Mouse (Mus musculus): ENCODE data around the gene Pard6a. TPM values are rescaled to one million over a fixed set of nuclear protein-coding genes. Genes with fewer than 3 reads are reported as not detected.

The Pard6a gene
- total RNA-seq, 2 experiments from 2014 or later = 5.0 to 6.0 TPM

GRCm38 (mm10) chr8:105704955-105705354 lies 4.0 kb downstream of the Pard6a start:
- intact Hi-C loops (cut with DNase I) = no loop called here
- no peak for TF ChIP-seq CTCF (IDR thresholded peaks at IDR 0.05)
- DNase-seq = no peak
- Histone ChIP-seq H3K27ac (no peak overlapping the region), H3K4me3 (no peak overlapping the region)

GRCm38 (mm10) chr8:105706426-105706825 lies 5.5 kb downstream of the Pard6a start:
- no peak overlapping the region for H3K27ac ChIP-seq
- DNase-seq = no peak
- no peak for TF ChIP-seq CTCF (IDR thresholded peaks at IDR 0.05)
- intact Hi-C loops (cut with DNase I) = no loop called here
- no peak overlapping the region for H3K4me3 ChIP-seq

DNA sequence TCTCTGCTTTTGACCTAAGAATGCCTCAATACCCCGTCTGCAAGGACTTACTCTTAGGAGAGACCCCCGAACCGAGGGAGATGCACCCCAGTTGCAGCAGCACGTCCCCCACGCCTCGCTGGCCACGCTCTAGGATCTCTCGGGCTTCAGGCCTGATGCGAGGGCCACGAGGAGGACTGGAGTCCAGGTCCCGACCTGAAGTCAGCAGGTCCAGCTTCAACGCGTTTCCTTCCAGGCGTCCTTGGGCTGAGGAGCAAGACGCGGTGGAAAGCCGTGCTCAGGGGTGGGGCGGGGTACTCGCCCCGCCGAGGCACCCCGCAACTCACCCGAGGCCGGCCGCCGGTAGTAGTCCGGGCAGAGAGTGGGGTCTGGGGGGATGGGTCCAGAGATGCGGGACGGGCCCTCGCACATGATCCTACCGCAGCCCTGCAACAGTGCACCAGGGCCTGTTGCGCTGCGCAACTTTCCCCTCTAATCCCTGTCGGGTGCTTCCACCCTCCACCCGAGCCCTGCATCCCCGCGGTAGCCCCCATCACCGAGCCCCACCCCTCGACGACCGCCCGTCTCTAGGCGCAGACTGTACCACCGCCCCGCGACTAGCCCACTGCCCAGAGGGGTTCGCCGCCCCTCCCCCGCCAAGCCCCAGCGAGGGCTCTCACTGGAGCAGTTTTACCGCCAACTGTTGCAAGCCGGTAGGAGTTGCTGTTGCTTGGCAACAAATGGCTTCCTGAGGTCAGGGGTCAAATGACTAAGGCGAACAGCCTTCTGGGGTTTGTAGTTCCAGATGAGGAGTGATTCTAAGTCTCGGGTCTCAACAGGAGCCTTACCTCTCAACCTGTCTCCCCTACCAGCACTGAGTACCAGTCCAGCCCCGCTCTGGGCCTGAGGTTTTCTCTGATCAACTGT lies 6.8 kb downstream of the Pard6a start, which contains the start of the genes 4933405L10Rik and Enkd1:
4933405L10Rik (plus strand) TSS at position 158 of the 906 bp plus-strand sequence.
Enkd1 (minus strand) TSS at position 713 of the 906 bp plus-strand sequence.
- H3K4me3 ChIP-seq = peak within 1 kb of the TSS; percentile 85
- DNase-seq = peak; percentile 83
- TF ChIP-seq CTCF (IDR thresholded peaks at IDR 0.05) = no peak
- peak within 1 kb of the TSS; percentile 2; the same call in 1 of the 2 replicates for H3K27ac ChIP-seq
- intact Hi-C loops (cut with DNase I) = no loop called here

GRCm38 (mm10) chr8:105708675-105709074 lies 7.7 kb downstream of the Pard6a start:
- Histone ChIP-seq H3K4me3 (no peak overlapping the region), H3K27ac (no peak overlapping the region)
- no peak for TF ChIP-seq CTCF (IDR thresholded peaks at IDR 0.05)
- no peak for DNase-seq
- intact Hi-C loops (cut with DNase I) = no loop called here

DNA sequence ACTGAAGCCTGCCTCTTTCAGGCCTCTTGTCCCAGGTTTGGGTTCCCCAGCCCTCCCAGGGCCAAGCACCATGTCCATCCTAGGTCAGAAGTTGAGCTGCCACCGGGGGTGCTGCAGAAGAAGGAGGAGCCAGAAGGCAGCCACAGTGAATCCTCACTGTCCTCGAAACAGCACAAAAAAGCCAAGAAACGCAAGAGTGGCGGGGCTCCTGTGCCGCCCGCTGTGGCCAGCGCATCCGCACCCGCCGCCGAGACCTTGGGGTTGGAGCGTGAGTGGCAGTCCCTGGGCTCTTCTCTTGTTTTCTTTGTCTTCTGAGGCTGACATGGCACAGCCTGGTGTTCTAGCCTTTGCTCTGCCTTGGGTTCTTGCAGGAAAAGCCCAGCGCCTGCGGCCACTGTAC lies 8.4 kb downstream of the Pard6a start:
- H3K4me3 ChIP-seq = no peak overlapping the region
- no peak overlapping the region for H3K27ac ChIP-seq
- no peak for TF ChIP-seq CTCF (IDR thresholded peaks at IDR 0.05)
- intact Hi-C loops (cut with DNase I) = no loop called here
- no peak for DNase-seq

- Histone ChIP-seq H3K4me3 (no peak overlapping the region), H3K27ac (no peak overlapping the region)
- DNase-seq = no peak
- intact Hi-C loops (cut with DNase I) = loop anchor here (5.0 kb wide), 2 partner anchors 60 to 310 kb away; no protein-coding TSS in a partner anchor
- no peak for TF ChIP-seq CTCF (IDR thresholded peaks at IDR 0.05)
Measured at GRCm38 (mm10) chr8:105712286-105712685, 11.3 kb downstream of the Pard6a start.

DNA sequence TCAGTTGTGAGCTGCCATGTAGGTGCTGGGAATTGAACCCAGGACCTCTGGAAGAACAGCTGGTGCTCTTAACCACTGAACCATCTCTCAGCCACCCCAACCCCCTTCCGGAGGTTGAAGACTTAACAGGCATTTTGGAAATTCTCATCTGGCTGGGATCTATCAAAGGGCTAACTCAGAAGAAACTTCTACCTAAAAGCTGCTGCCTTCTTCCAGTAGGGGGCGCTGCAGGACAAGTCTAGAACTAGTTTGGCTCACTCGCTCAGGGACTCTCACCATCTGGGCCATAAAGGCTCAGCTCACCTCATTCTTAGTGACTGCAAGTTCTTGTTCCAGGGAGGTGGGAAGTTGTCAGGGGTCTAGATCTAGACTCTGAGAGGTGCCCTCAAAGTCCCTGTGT lies 13.2 kb downstream of the Pard6a start:
- H3K27ac ChIP-seq = peak overlapping the region; percentile 66; the same call in 1 of the 2 replicates
- DNase-seq = peak; percentile 91
- no peak overlapping the region for H3K4me3 ChIP-seq
- TF ChIP-seq CTCF (IDR thresholded peaks at IDR 0.05) = peak; percentile 94
- intact Hi-C loops (cut with DNase I) = loop anchor here (1.0 to 5.0 kb wide), 5 partner anchors 58 to 308 kb away; no protein-coding TSS in a partner anchor

- intact Hi-C loops (cut with DNase I) = loop anchor here (2.0 kb wide), 2 partner anchors 74 to 116 kb away; no protein-coding TSS in a partner anchor
Measured at GRCm38 (mm10) chr8:105715042-105715441, 14.1 kb downstream of the Pard6a start.

GRCm38 (mm10) chr8:105716302-105716945 lies 15.5 kb downstream of the Pard6a start:
- intact Hi-C loops (cut with DNase I) = no loop called here
- TF ChIP-seq CTCF (IDR thresholded peaks at IDR 0.05) = no peak

More at GRCm38 (mm10) chr8:105715042-105715441, 14.1 kb downstream of the Pard6a start:
- no peak for TF ChIP-seq CTCF (IDR thresholded peaks at IDR 0.05)
- H3K27ac ChIP-seq = peak overlapping the region; percentile 66
- no peak for DNase-seq
- no peak overlapping the region for H3K4me3 ChIP-seq

DNA sequence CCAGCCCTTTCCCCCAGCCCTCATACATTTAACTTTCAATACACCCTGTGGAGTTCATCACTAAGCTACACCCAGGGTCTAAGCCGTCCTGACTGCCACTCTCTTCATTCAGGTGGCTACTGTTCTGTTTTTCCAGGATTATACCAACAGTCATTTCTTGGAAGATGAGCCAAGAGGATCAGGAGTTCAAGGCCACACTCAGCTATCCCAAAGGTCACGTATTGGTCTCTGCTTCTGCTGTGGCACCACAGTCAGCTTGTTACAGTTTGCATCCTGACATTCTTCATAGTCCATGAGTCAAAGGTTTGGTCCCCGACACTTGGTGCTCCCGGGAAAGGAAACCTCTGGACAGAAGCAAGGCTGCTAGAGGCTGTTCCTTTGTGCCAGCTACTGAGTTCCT lies 18.7 kb downstream of the Pard6a start:
- no peak overlapping the region for H3K4me3 ChIP-seq
- intact Hi-C loops (cut with DNase I) = no loop called here
- peak overlapping the region; percentile 58; the same call in 1 of the 2 replicates for H3K27ac ChIP-seq
- no peak for DNase-seq
- TF ChIP-seq CTCF (IDR thresholded peaks at IDR 0.05) = no peak

More at GRCm38 (mm10) chr8:105716302-105716945, 15.5 kb downstream of the Pard6a start:
- Histone ChIP-seq H3K27ac (no peak overlapping the region), H3K4me3 (no peak overlapping the region)
- no peak for DNase-seq

DNA sequence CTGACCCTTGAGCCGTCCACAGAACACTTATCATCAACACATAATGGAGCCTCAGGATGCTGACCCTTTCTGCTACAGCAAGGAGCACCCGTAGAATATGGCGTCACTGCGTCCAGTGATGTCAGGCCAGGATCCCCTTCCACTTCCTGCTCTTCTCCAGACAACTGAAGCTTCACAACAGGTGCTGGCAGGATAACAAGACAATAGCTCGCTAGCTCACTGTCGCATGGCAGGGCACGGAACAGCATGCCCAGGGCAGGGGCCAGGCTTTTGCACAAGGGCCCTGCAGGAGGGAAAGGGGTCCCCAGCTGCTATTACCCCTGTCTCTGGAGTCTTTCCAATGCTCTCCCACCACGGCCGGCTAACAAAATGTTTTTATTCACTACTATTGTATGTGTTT lies 21.9 kb downstream of the Pard6a start:
- intact Hi-C loops (cut with DNase I) = no loop called here
- DNase-seq = no peak
- no peak overlapping the region for H3K27ac ChIP-seq
- no peak overlapping the region for H3K4me3 ChIP-seq
- TF ChIP-seq CTCF (IDR thresholded peaks at IDR 0.05) = no peak

GRCm38 (mm10) chr8:105725726-105726125 lies 24.8 kb downstream of the Pard6a start:
- no peak for TF ChIP-seq CTCF (IDR thresholded peaks at IDR 0.05)
- intact Hi-C loops (cut with DNase I) = no loop called here
- H3K27ac ChIP-seq = no peak overlapping the region
- no peak overlapping the region for H3K4me3 ChIP-seq
- DNase-seq = no peak
